Mouse (Mus musculus): ENCODE results near the gene Hist1h2ab. TPM values are rescaled to one million over a fixed set of nuclear protein-coding genes. Genes with fewer than 3 reads are reported as not detected.

Hist1h2ab gene
- total and polyA plus RNA-seq, 3 experiments = 0.51 to 6.7 (median 4.4) TPM

- WGBS = 68% methylated on average over 5 of the region's 5 CpGs
- intact Hi-C loops (cut with DNase I) = no loop called here
- no peaks in the 10 kb centered on the region for H3K4me1 ChIP-seq (ENCODE audit: control insufficient read depth, insufficient read depth, low read length)
- H3K27ac ChIP-seq = no peak overlapping the region
- H3K4me3 ChIP-seq = no peak overlapping the region
- H3K27me3 ChIP-seq (ENCODE audit: control insufficient read depth, insufficient read depth, low read length) = no peaks in the 10 kb centered on the region
- H3K9ac ChIP-seq (ENCODE audit: low read depth, low read length) = no peak overlapping the region
- TF ChIP-seq EP300 (IDR thresholded peaks at IDR 0.05; ENCODE audit: insufficient read depth, low read depth, low read length) = no peak
- no peak for TF ChIP-seq POLR2A (IDR thresholded peaks at IDR 0.05; ENCODE audit: insufficient read depth, low read depth, low read length)
- TF ChIP-seq CTCF (IDR thresholded peaks at IDR 0.05) = no peak
- no peaks in the 10 kb centered on the region for H3K36me3 ChIP-seq (ENCODE audit: control insufficient read depth, insufficient read depth, low read length)
- no peak for DNase-seq
- no peaks in the 10 kb centered on the region for H3K79me2 ChIP-seq (replicated peaks; ENCODE audit: control insufficient read depth, insufficient read depth, low read length)
These were observed 48.5 kb downstream of the Hist1h2ab start for GRCm38 (mm10) chr13:23799405-23799804.

Small RNA genes lying within 50 kb of the gene (microRNA-seq; reads per million reads assigned to microRNA genes)
- gene Gm44314 (0 reads per million in 2 experiments), gene Gm44484 (0 reads per million in 2 experiments)

Other genes starting within 250 kb of the Hist1h2ab start
Only the 30 nearest of the 37 such genes appear.
- gene Hist1h1d, start 197.9 kb upstream of the Hist1h2ab start, total RNA-seq (2021) = under 1 TPM; 0.86 to 0.91 TPM
- gene Hist1h1d, start 197.9 kb upstream of the Hist1h2ab start, polyA plus RNA-seq (2012; rRNA removed) = 0.04 and 0.09 TPM in 2 replicates
- gene Hist1h3e, start 188.8 kb upstream of the Hist1h2ab start, total RNA-seq (2021) = 10 to 100 TPM; 14.0 to 14.6 TPM
- 1.8 and 2.0 TPM in 2 replicates for gene Hist1h3e, start 188.8 kb upstream of the Hist1h2ab start, polyA plus RNA-seq (2012; rRNA removed)
- gene Hist1h2ae, start 179.9 kb upstream of the Hist1h2ab start, total RNA-seq (2021) = 1 to 10 TPM; 1.8 to 2.8 TPM
- gene Hist1h2ae, start 179.9 kb upstream of the Hist1h2ab start, polyA plus RNA-seq (2012; rRNA removed) = 0.49 and 0.50 TPM in 2 replicates
- 10 to 100 TPM; 16.4 to 19.5 TPM for gene Hist1h2bg, start 179.7 kb upstream of the Hist1h2ab start, total RNA-seq (2021)
- gene Hist1h2bg, start 179.7 kb upstream of the Hist1h2ab start, polyA plus RNA-seq (2012; rRNA removed) = 3.3 TPM in 2 replicates
- 1 to 10 TPM; 5.2 to 8.4 TPM for gene Hist1h2bf, start 176.9 kb upstream of the Hist1h2ab start, total RNA-seq (2021)
- gene Hist1h2bf, start 176.9 kb upstream of the Hist1h2ab start, polyA plus RNA-seq (2012; rRNA removed) = 1.00 TPM in 1 of 2 replicates, not detected in the other
- 1 to 10 TPM; 1.4 to 2.8 TPM for gene Hist1h2ad, start 176.7 kb upstream of the Hist1h2ab start, total RNA-seq (2021)
- gene Hist1h2ad, start 176.7 kb upstream of the Hist1h2ab start, polyA plus RNA-seq (2012; rRNA removed) = 0.61 TPM in 1 of 2 replicates, not detected in the other
- 1 to 10 TPM; 1.5 to 2.3 TPM for gene Hist1h3d, start 175.4 kb upstream of the Hist1h2ab start, total RNA-seq (2021)
- 1.1 and 1.6 TPM in 2 replicates for gene Hist1h3d, start 175.4 kb upstream of the Hist1h2ab start, polyA plus RNA-seq (2012; rRNA removed)
- gene Hist1h4d, start 169.5 kb upstream of the Hist1h2ab start, total RNA-seq (2021) = 10 to 100 TPM; 47.3 to 51.7 TPM
- 1.7 and 2.5 TPM in 2 replicates for gene Hist1h4d, start 169.5 kb upstream of the Hist1h2ab start, polyA plus RNA-seq (2012; rRNA removed)
- 1 to 10 TPM; 8.8 to 9.8 TPM for gene Hist1h2be, start 130.0 kb upstream of the Hist1h2ab start, total RNA-seq (2021)
- gene Hist1h2be, start 130.0 kb upstream of the Hist1h2ab start, polyA plus RNA-seq (2012; rRNA removed) = 2.4 and 4.9 TPM in 2 replicates
- 10 to 100 TPM; 20.4 to 28.8 TPM for gene Hist1h1e, start 128.6 kb upstream of the Hist1h2ab start, total RNA-seq (2021)
- 1.3 and 3.2 TPM in 2 replicates for gene Hist1h1e, start 128.6 kb upstream of the Hist1h2ab start, polyA plus RNA-seq (2012; rRNA removed)
- gene Hist1h2ac, start 67.2 kb upstream of the Hist1h2ab start, total RNA-seq (2021) = 1 to 10 TPM; 1.3 to 1.6 TPM
- gene Hist1h2ac, start 67.2 kb upstream of the Hist1h2ab start, polyA plus RNA-seq (2012; rRNA removed) = 0.57 and 0.76 TPM in 2 replicates
- 10 to 100 TPM; 73.4 to 78.7 TPM for gene Hist1h2bc, start 66.9 kb upstream of the Hist1h2ab start, total RNA-seq (2021)
- gene Hist1h2bc, start 66.9 kb upstream of the Hist1h2ab start, polyA plus RNA-seq (2012; rRNA removed) = 119 and 135 TPM in 2 replicates
- gene Hist1h1t, start 55.3 kb upstream of the Hist1h2ab start, total RNA-seq (2021) = not detected
- gene Hist1h1t, start 55.3 kb upstream of the Hist1h2ab start, polyA plus RNA-seq (2012; rRNA removed) = not detected in 2 replicates
- gene Hist1h4c, start 52.7 kb upstream of the Hist1h2ab start, total RNA-seq (2021) = 10 to 100 TPM; 42.3 to 45.8 TPM
- 1.5 and 3.2 TPM in 2 replicates for gene Hist1h4c, start 52.7 kb upstream of the Hist1h2ab start, polyA plus RNA-seq (2012; rRNA removed)
- 10 to 100 TPM; 58.9 to 62.8 TPM for gene Hfe, start 40.3 kb upstream of the Hist1h2ab start, total RNA-seq (2021)
- gene Hfe, start 40.3 kb upstream of the Hist1h2ab start, polyA plus RNA-seq (2012; rRNA removed) = 16.8 and 21.1 TPM in 2 replicates
- 100 to 1,000 TPM; 147 to 185 TPM for gene Hist1h1c, start 12.3 kb upstream of the Hist1h2ab start, total RNA-seq (2021)
- 55.5 and 80.0 TPM in 2 replicates for gene Hist1h1c, start 12.3 kb upstream of the Hist1h2ab start, polyA plus RNA-seq (2012; rRNA removed)
- 1 to 10 TPM in 1 of 2 experiments, not detected in 1; 2.5 TPM for gene Hist1h3c, start 5.5 kb upstream of the Hist1h2ab start, total RNA-seq (2021)
- gene Hist1h3c, start 5.5 kb upstream of the Hist1h2ab start, polyA plus RNA-seq (2012; rRNA removed) = 0.64 TPM in 1 of 2 replicates, not detected in the other
- 1 to 10 TPM; 3.2 to 4.9 TPM for gene Hist1h2bb, start 4.4 kb upstream of the Hist1h2ab start, total RNA-seq (2021)
- 0.47 and 0.76 TPM in 2 replicates for gene Hist1h2bb, start 4.4 kb upstream of the Hist1h2ab start, polyA plus RNA-seq (2012; rRNA removed)
- gene Hist1h3b, start 1.1 kb downstream of the Hist1h2ab start, total RNA-seq (2021) = 1 to 10 TPM; 6.4 to 8.0 TPM
- gene Hist1h3b, start 1.1 kb downstream of the Hist1h2ab start, polyA plus RNA-seq (2012; rRNA removed) = 1.7 TPM in 1 of 2 replicates, not detected in the other
- gene Hist1h4b, start 5.9 kb downstream of the Hist1h2ab start, total RNA-seq (2021) = 10 to 100 TPM in 1 of 2 experiments, 1 to 10 TPM in 1; 4.9 to 11.3 TPM
- 1.1 TPM in 1 of 2 replicates, not detected in the other for gene Hist1h4b, start 5.9 kb downstream of the Hist1h2ab start, polyA plus RNA-seq (2012; rRNA removed)
- gene Hist1h4a, start 10.1 kb downstream of the Hist1h2ab start, total RNA-seq (2021) = 1 to 10 TPM; 6.2 to 7.2 TPM
- 0.47 TPM in 1 of 2 replicates, not detected in the other for gene Hist1h4a, start 10.1 kb downstream of the Hist1h2ab start, polyA plus RNA-seq (2012; rRNA removed)
- gene Hist1h3a, start 11.3 kb downstream of the Hist1h2ab start, total RNA-seq (2021) = 1 to 10 TPM; 5.1 to 8.9 TPM
- not detected in 2 replicates for gene Hist1h3a, start 11.3 kb downstream of the Hist1h2ab start, polyA plus RNA-seq (2012; rRNA removed)
- gene Hist1h1a, start 12.5 kb downstream of the Hist1h2ab start, total RNA-seq (2021) = 1 to 10 TPM; 2.0 to 3.4 TPM
- gene Hist1h1a, start 12.5 kb downstream of the Hist1h2ab start, polyA plus RNA-seq (2012; rRNA removed) = 0.21 and 0.26 TPM in 2 replicates
- gene Trim38, start 18.8 kb downstream of the Hist1h2ab start, total RNA-seq (2021) = under 1 TPM in 1 of 2 experiments, not detected in 1; 0.11 TPM
- 0.08 and 0.12 TPM in 2 replicates for gene Trim38, start 18.8 kb downstream of the Hist1h2ab start, polyA plus RNA-seq (2012; rRNA removed)
- not detected for gene Slc17a2, start 55.9 kb downstream of the Hist1h2ab start, total RNA-seq (2021)
- gene Slc17a2, start 55.9 kb downstream of the Hist1h2ab start, polyA plus RNA-seq (2012; rRNA removed) = 0.06 and 0.09 TPM in 2 replicates
- gene Slc17a3, start 88.3 kb downstream of the Hist1h2ab start, total RNA-seq (2021) = not detected
- gene Slc17a3, start 88.3 kb downstream of the Hist1h2ab start, polyA plus RNA-seq (2012; rRNA removed) = not detected in 2 replicates
- gene Slc17a1, start 116.6 kb downstream of the Hist1h2ab start, total RNA-seq (2021) = not detected
- not detected in 2 replicates for gene Slc17a1, start 116.6 kb downstream of the Hist1h2ab start, polyA plus RNA-seq (2012; rRNA removed)
- not detected for gene Slc17a4, start 163.9 kb downstream of the Hist1h2ab start, total RNA-seq (2021)
- not detected in 2 replicates for gene Slc17a4, start 163.9 kb downstream of the Hist1h2ab start, polyA plus RNA-seq (2012; rRNA removed)
- not detected for gene Hist1h2ba, start 183.0 kb downstream of the Hist1h2ab start, total RNA-seq (2021)
- gene Hist1h2ba, start 183.0 kb downstream of the Hist1h2ab start, polyA plus RNA-seq (2012; rRNA removed) = not detected in 2 replicates
- not detected for gene Hist1h2aa, start 183.3 kb downstream of the Hist1h2ab start, total RNA-seq (2021)
- not detected in 2 replicates for gene Hist1h2aa, start 183.3 kb downstream of the Hist1h2ab start, polyA plus RNA-seq (2012; rRNA removed)

All from heart, adult 2 months (tissue).